ENCODE assay signal across 21 mouse cellular contexts in the genomic region with DNA sequence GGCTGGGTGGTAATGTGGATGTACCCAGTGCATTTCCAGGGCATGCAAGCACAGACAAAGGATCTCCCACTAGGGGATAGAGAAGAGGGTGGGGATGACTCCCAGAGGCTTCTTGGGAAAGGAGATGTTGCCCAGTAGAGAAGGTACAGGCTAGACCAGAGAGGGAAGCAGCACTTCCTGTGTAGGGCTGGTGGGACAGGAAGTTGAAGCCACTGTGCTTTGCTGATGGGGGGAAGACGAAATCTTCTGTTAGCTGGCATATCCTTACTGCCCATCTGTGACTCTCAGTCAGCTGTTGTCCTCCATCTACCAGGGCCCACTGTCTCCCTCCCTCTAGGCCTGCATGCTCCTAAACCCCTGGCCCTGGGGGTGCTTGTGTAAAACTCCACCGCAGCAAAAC.
DNase-seq lines count a peak whose midpoint lies in the region; ATAC-seq lines count a peak whose summit lies in the region.
"Had no signal": no experiment of that assay in that cellular context is flagged by ENCODE, and none has a peak within 500 bp of the region (broad histone marks: within the 10 kb centered on the region; RNA-seq: fewer than 3 reads in every experiment).

No protein-coding gene starts in this region.

- no peak overlapping the region for H3K4me3 ChIP-seq in kidney, embryonic 15.5 days (replicated peaks)
- H3K4me3 ChIP-seq in embryonic facial prominence, embryonic 10.5 days, result no peak overlapping the region
- no peak overlapping the region for H3K4me3 ChIP-seq in midbrain, embryonic 16.5 days (ENCODE audit: low read depth, low read length)
- H3K4me3 ChIP-seq: erythroblast, embryonic 14.5 days; heart, embryonic 12.5 days; liver, embryonic 13.5 days; midbrain, embryonic 12.5 days; stomach, embryonic 15.5 days had no signal

- WGBS in kidney, embryonic 15.5 days, result 88% methylated on average over 2 of the region's 2 CpGs
- WGBS in embryonic facial prominence, embryonic 10.5 days, result 89% methylated on average over 2 of the region's 2 CpGs
- WGBS in midbrain, embryonic 16.5 days, result 89% methylated on average over 2 of the region's 2 CpGs

- H3K9ac ChIP-seq in kidney, embryonic 15.5 days, result no peak overlapping the region
- no peak overlapping the region for H3K9ac ChIP-seq in midbrain, embryonic 16.5 days (ENCODE audit: low read depth, low read length)
- H3K9ac ChIP-seq: heart, embryonic 12.5 days; liver, embryonic 13.5 days; lung, embryonic 14.5 days; midbrain, embryonic 12.5 days; stomach, embryonic 15.5 days had no signal

- H3K4me1 ChIP-seq in kidney, embryonic 15.5 days, result peaks cover 33% of the 10 kb centered on the region
- peaks cover 34% of the 10 kb centered on the region for H3K4me1 ChIP-seq in embryonic facial prominence, embryonic 10.5 days
- peaks cover 9% of the 10 kb centered on the region for H3K4me1 ChIP-seq in midbrain, embryonic 16.5 days (ENCODE audit: control insufficient read depth, insufficient read depth, low read length)
- H3K4me1 ChIP-seq: liver, embryonic 13.5 days had no signal

- no peak overlapping the region for H3K4me2 ChIP-seq in kidney, embryonic 15.5 days
- no peak overlapping the region for H3K4me2 ChIP-seq in midbrain, embryonic 16.5 days (ENCODE audit: low read length)
- H3K4me2 ChIP-seq: heart, embryonic 12.5 days; liver, embryonic 13.5 days; lung, embryonic 14.5 days; midbrain, embryonic 12.5 days; stomach, embryonic 15.5 days had no signal

- no peaks in the 10 kb centered on the region for H3K9me3 ChIP-seq in kidney, embryonic 15.5 days (replicated peaks)
- no peaks in the 10 kb centered on the region for H3K9me3 ChIP-seq in embryonic facial prominence, embryonic 10.5 days
- no peaks in the 10 kb centered on the region for H3K9me3 ChIP-seq in midbrain, embryonic 16.5 days (replicated peaks; ENCODE audit: control insufficient read depth, low read length, poor library complexity, severe bottlenecking)
- H3K9me3 ChIP-seq: heart, embryonic 12.5 days; liver, embryonic 13.5 days; midbrain, embryonic 12.5 days; stomach, embryonic 15.5 days had no signal

- H3K27ac ChIP-seq in kidney, embryonic 15.5 days, result peak overlapping the region; percentile 83
- 0 out of 2 replicates have a peak overlapping the region, but pooled peaks have one; percentile 6 for H3K27ac ChIP-seq in embryonic facial prominence, embryonic 10.5 days (replicated peaks)
- H3K27ac ChIP-seq in midbrain, embryonic 16.5 days (ENCODE audit: low read length), result no peak overlapping the region
- H3K27ac ChIP-seq: liver, embryonic 13.5 days; macrophage; midbrain, embryonic 12.5 days; stomach, embryonic 15.5 days had no signal

- DNase-seq in kidney, postnatal 10 days, result no peak
- DNase-seq in CD4-positive, CD25-positive, alpha-beta regulatory T cell, adult 2 months (ENCODE audit: low read depth, low spot score), result peak; percentile 26
- DNase-seq in embryonic facial prominence, embryonic 10.5 days (ENCODE audit: low spot score), result no peak
- DNase-seq in naive thymus-derived CD4-positive, alpha-beta T cell, adult 2 months (ENCODE audit: low read depth), result peak; percentile 28
- no peak for DNase-seq in urinary bladder, postnatal 14 days (ENCODE audit: low spot score)
- DNase-seq: cerebellum, adult 8-10 months; gastrocnemius, postnatal 36 days; heart, postnatal 14 days; kidney, postnatal 14 days; liver, embryonic 13.5 days had no signal

- no peak for ATAC-seq in kidney, embryonic 15.5 days (replicated peaks; ENCODE audit: low FRiP score)
- no peak for ATAC-seq in midbrain, embryonic 16.5 days
- ATAC-seq: forebrain, embryonic 14.5 days; hindbrain, embryonic 16.5 days; intestine, postnatal 0 days had no signal

- H3K27me3 ChIP-seq in kidney, embryonic 15.5 days, result peaks cover 5% of the 10 kb centered on the region; the same call in 1 of the 2 replicates
- H3K27me3 ChIP-seq in embryonic facial prominence, embryonic 10.5 days (replicated peaks; ENCODE audit: low read depth, poor library complexity, severe bottlenecking), result peaks cover 59% of the 10 kb centered on the region
- H3K27me3 ChIP-seq in midbrain, embryonic 16.5 days (ENCODE audit: control insufficient read depth, insufficient read depth, low read depth, low read length), result no peaks in the 10 kb centered on the region
- H3K27me3 ChIP-seq: liver, embryonic 13.5 days; stomach, embryonic 15.5 days had no signal

- no peaks in the 10 kb centered on the region for H3K36me3 ChIP-seq in kidney, embryonic 15.5 days
- H3K36me3 ChIP-seq in embryonic facial prominence, embryonic 10.5 days (replicated peaks), result no peaks in the 10 kb centered on the region
- no peaks in the 10 kb centered on the region for H3K36me3 ChIP-seq in midbrain, embryonic 16.5 days (ENCODE audit: control insufficient read depth, insufficient read depth, low read length)
- H3K36me3 ChIP-seq: heart, embryonic 12.5 days; liver, embryonic 13.5 days; midbrain, embryonic 12.5 days; stomach, embryonic 15.5 days had no signal

Comparison
In these comparisons a context has a peak if more than half of its experiments do, and no peak if none do; other contexts are left out.
1. DNase-seq: peak in CD4-positive, CD25-positive, alpha-beta regulatory T cell, adult 2 months (single experiment) and naive thymus-derived CD4-positive, alpha-beta T cell, adult 2 months (single experiment); none in kidney, postnatal 10 days (single experiment), embryonic facial prominence, embryonic 10.5 days (single experiment) and urinary bladder, postnatal 14 days (single experiment).